Mouse (Mus musculus) heart, adult 2 months (tissue): ENCODE results near the gene Foxp1.

Experiments
- CTCF ChIP-seq: fragments of 200-600 bp; IDR thresholded peaks from 2 replicates; pipeline ENCODE4 v1.8.1; 2022; ENCODE audit warnings: antibody characterized with exemption, mild to moderate bottlenecking, moderate library complexity
- EP300 ChIP-seq: fragments of 200-500 bp; IDR thresholded peaks from 2 replicates; pipeline ENCODE4 v1.6.1; 2011; ENCODE audit warnings: low read depth, low read length, control low read depth; ENCODE audit not compliant: insufficient read depth
- POLR2A ChIP-seq: fragments of 200-500 bp; IDR thresholded peaks from 2 replicates; pipeline ENCODE4 v1.6.1; 2011; ENCODE audit warnings: mild to moderate bottlenecking, low read depth, low read length, control low read depth; ENCODE audit not compliant: insufficient read depth

DNA sequence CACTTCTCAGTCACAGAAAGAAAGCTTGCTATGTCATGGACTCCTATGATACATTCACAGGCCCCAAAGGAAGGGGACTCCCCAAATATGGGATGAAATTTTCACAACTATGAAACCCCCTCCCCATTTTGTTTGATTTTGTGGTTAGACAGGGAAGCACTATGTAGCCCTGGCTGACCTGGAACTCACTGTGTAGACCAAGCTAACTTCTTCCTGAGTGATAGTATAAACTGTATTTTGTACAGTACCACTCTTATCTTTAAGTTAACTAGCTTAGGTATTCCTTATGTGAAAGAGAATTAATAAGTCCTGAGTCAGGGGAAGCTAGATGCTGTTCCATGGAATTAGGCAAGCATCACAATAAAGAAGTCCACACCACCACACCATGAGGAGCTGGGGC is 470.8 kb downstream of the Foxp1 start:
- no peak for TF ChIP-seq CTCF
- TF ChIP-seq POLR2A: no peak
- TF ChIP-seq EP300: no peak
